9 mouse cellular contexts compared by ENCODE assay signal in genomic region chr7:132698737-132699136, GRCm38 (mm10).
"Had no signal": no experiment of that assay in that cellular context is flagged by ENCODE, and none has a peak within 500 bp of the region (broad histone marks: within the 10 kb centered on the region; RNA-seq: fewer than 3 reads in every experiment).

No protein-coding gene starts in this region.

- DNase-seq: kidney, adult 18-20 months; kidney, postnatal 10 days; kidney, postnatal 4 days; liver, embryonic 13.5 days; lung, adult 18-20 months; retina, postnatal 1 day; right cerebral cortex, postnatal 14 days had no signal

- ATAC-seq: intestine, embryonic 15.5 days; midbrain, embryonic 13.5 days had no signal
